Mouse (Mus musculus) limb, embryonic 14.5 days (tissue): ENCODE results near the gene C530025M09Rik. TPM values are rescaled to one million over a fixed set of nuclear protein-coding genes. Genes with fewer than 3 reads are reported as not detected.
A peak's percentile ranks its signal among the peaks of the same experiment; 100 is the strongest.

Source experiments
- ATAC-seq: fragments of 200-750 bp; cut with Nextera tagmentation; 2 replicates; pipeline ENCODE4 v1.8.0; 2017; ENCODE audit warnings: low read depth, moderate number of reproducible peaks, moderate TSS enrichment; ENCODE audit not compliant: low FRiP score
- DNase-seq: peaks from one replicate; pipeline ENCODE4 v3.0.0-alpha.2; 2015; ENCODE audit warnings: low spot score
- H3K27ac ChIP-seq: fragments of 300-500 bp; sonication (generic); replicated peaks from 2 replicates; pipeline ENCODE4 v1.5.1; 2014; ENCODE audit warnings: low read depth, mild to moderate bottlenecking, low read length, moderate library complexity, mixed read lengths
- H3K27me3 ChIP-seq: fragments of 300-500 bp; sonication (generic); 2 replicates; pipeline ENCODE4 v1.6.1; 2014; ENCODE audit warnings: low read length, mixed read lengths; ENCODE audit not compliant: control insufficient read depth, insufficient read depth
- H3K36me3 ChIP-seq: fragments of 300-500 bp; sonication (generic); 2 replicates; pipeline ENCODE4 v1.6.1; 2014; ENCODE audit warnings: mild to moderate bottlenecking, low read length, moderate library complexity, mixed read lengths; ENCODE audit not compliant: control insufficient read depth, insufficient read depth
- H3K4me1 ChIP-seq: fragments of 300-500 bp; sonication (generic); 2 replicates; pipeline ENCODE4 v1.6.1; 2014; ENCODE audit warnings: antibody characterized with exemption, low read length, mixed read lengths; ENCODE audit not compliant: control insufficient read depth, insufficient read depth
- H3K4me2 ChIP-seq: fragments of 300-500 bp; sonication (generic); replicated peaks from 2 replicates; pipeline ENCODE4 v1.6.1; 2014; ENCODE audit warnings: low read depth, mild to moderate bottlenecking, low read length, moderate library complexity; ENCODE audit not compliant: severe bottlenecking
- H3K4me3 ChIP-seq: fragments of 300-500 bp; sonication (generic); replicated peaks from 2 replicates; pipeline ENCODE4 v1.5.1; 2014; ENCODE audit warnings: low read length
- H3K9ac ChIP-seq: fragments of 300-500 bp; sonication (generic); 2 replicates; pipeline ENCODE4 v1.6.1; 2014; ENCODE audit warnings: mild to moderate bottlenecking, low read depth, low read length, moderate library complexity; ENCODE audit not compliant: severe bottlenecking
- H3K9me3 ChIP-seq: fragments of 300-500 bp; sonication (generic); 2 replicates; pipeline ENCODE4 v1.6.1; 2016; ENCODE audit warnings: low read length; ENCODE audit not compliant: control insufficient read depth
- POLR2A ChIP-seq: fragments of 200-500 bp; IDR thresholded peaks from 2 replicates; pipeline ENCODE4 v1.8.0; 2012; ENCODE audit warnings: inconsistent platforms, mild to moderate bottlenecking, moderate library complexity, borderline replicate concordance; ENCODE audit not compliant: insufficient read depth, insufficient read length; ENCODE audit errors: extremely low read depth
- WGBS: fragments of 180-500 bp; shearing (Covaris S2); extraction: QIAGEN DNeasy Blood & Tissue Kit; methylation state at CpG from one replicate; pipeline ENCODE4 v1.1.7; 2014; 5-methylcytosine and 5-hydroxymethylcytosine counted together
- polyA plus RNA-seq, 2 experiments: library from polyadenylated mRNA; depleted of rRNA in 1 of 2; stranded (reverse) in 1 of 2; unstranded in 1 of 2; fragments of >200 nt; fragmentation: Nextera tagmentation in 1 of 2; extraction: Ambion mirVana in 1 of 2; gene quantifications; 2 replicates each; pipeline versions ENCODE4 v1.2.1 to v1.2.3; 2012 to 2014

Gene C530025M09Rik
- polyA plus RNA-seq, 2 experiments = not detected

DNA sequence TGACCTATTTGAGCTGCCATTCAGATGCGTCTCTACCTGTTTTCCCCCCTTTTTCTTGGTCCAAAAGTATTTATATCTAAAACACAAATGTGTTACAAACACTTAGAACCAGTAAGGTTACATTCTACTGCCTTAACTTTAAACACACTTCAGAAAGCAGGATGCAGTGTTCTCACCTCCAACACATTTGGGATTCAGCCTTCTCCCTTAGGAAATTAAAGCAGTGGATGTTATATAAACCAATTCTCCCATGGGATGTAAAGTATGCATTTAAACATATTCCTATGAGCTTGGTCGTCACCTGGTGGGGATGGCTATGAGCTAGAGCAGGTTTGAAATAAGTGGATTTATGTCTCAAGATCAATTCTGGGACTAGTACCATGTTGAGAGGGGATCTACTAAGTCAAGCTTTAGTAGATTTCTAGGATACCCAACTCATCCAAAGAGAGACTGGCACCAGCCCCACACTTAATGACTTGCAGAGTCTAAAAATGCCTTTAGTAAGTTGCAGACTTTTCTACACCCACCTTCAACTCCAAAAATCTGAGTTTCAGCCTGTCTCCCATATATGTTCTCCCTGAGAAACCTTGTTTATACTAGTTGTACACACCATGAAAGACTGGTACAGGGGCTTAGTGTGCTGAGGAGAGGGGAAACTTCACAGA is 5.6 kb upstream of the C530025M09Rik start:
- 69% methylated on average over 2 of the region's 2 CpGs for WGBS
- DNase-seq = no peak
- no peak for TF ChIP-seq POLR2A
- no peak overlapping the region for H3K4me3 ChIP-seq
- no peak for ATAC-seq
- peaks cover 18% of the 10 kb centered on the region; the same call in 1 of the 2 replicates for H3K27me3 ChIP-seq
- no peak overlapping the region for H3K4me2 ChIP-seq
- no peaks in the 10 kb centered on the region for H3K36me3 ChIP-seq
- no peak overlapping the region for H3K27ac ChIP-seq
- H3K9ac ChIP-seq = no peak overlapping the region
- no peaks in the 10 kb centered on the region for H3K9me3 ChIP-seq
- peaks cover 5% of the 10 kb centered on the region; the same call in 1 of the 2 replicates for H3K4me1 ChIP-seq

GRCm38 (mm10) chr2:149835091-149835490 is 4.1 kb upstream of the C530025M09Rik start:
- ATAC-seq (no peak), DNase-seq (no peak)
- H3K4me2 ChIP-seq = no peak overlapping the region
- H3K36me3 ChIP-seq = no peaks in the 10 kb centered on the region
- no peak overlapping the region for H3K27ac ChIP-seq
- no peaks in the 10 kb centered on the region for H3K9me3 ChIP-seq
- no peak overlapping the region for H3K4me3 ChIP-seq
- no peak overlapping the region for H3K9ac ChIP-seq
- 72% methylated on average over 1 of the region's 1 CpGs for WGBS
- peaks cover 12% of the 10 kb centered on the region; the same call in 1 of the 2 replicates for H3K4me1 ChIP-seq
- no peak for TF ChIP-seq POLR2A
- H3K27me3 ChIP-seq = peaks cover 28% of the 10 kb centered on the region; the same call in 1 of the 2 replicates

GRCm38 (mm10) chr2:149832301-149832700 is 1.3 kb upstream of the C530025M09Rik start:
- Histone ChIP-seq H3K4me2 (peak overlapping the region; percentile 98), H3K4me1 (peaks cover 14% of the 10 kb centered on the region; the same call in 1 of the 2 replicates), H3K36me3 (no peaks in the 10 kb centered on the region), H3K27me3 (peaks cover 32% of the 10 kb centered on the region; the same call in 1 of the 2 replicates), H3K9me3 (no peaks in the 10 kb centered on the region), H3K4me3 (peak overlapping the region; percentile 61), H3K9ac (no peak overlapping the region), H3K27ac (no peak overlapping the region)
- no peak for TF ChIP-seq POLR2A
- DNase-seq (no peak), ATAC-seq (no peak)
- 8% methylated on average over 5 of the region's 5 CpGs for WGBS

- TF ChIP-seq POLR2A = no peak
- H3K9me3 ChIP-seq = no peaks in the 10 kb centered on the region
- no peak overlapping the region for H3K27ac ChIP-seq
- H3K4me2 ChIP-seq = peak overlapping the region; percentile 98
- H3K4me3 ChIP-seq = peak overlapping the region; percentile 61
- under 1% methylated on average over 29 of the region's 29 CpGs for WGBS
- no peaks in the 10 kb centered on the region for H3K36me3 ChIP-seq
- H3K27me3 ChIP-seq = peaks cover 32% of the 10 kb centered on the region; the same call in 1 of the 2 replicates
- no peak for DNase-seq
- H3K9ac ChIP-seq = peak overlapping the region; percentile 59
- no peak for ATAC-seq
- peaks cover 14% of the 10 kb centered on the region; the same call in 1 of the 2 replicates for H3K4me1 ChIP-seq
Observed at GRCm38 (mm10) chr2:149831459-149832245, 639 bp upstream of the C530025M09Rik start.

DNA sequence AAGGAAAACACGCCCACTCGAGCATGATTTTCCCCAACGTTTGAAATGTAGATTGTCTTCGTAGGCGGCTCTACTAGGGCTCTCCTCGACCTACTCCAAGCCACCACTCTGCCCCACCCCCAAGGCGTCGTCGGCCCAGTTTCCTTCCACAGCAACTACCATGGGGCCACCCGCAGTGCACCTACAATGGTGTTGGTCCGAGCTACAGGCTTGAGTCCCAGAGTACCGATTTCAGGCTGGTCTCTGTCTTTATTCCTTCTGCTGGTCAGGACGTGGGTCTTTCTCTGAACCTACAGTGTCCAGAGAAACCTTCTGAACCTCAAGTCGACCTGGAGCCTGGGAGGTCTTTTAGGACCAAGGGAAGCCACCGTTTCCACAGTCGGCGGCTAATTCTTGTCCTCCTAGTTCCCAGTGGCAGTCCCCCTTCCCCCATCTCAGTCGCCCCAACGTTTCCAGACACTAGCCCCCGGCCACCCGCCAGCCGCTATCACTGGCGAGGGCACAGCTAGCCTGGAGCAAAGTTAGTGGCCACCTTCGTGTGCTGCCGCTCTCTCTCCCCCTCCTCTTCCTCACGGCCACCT is 968 bp downstream of the C530025M09Rik start:
- no peaks in the 10 kb centered on the region for H3K36me3 ChIP-seq
- H3K9ac ChIP-seq = peak overlapping the region; percentile 59
- peak overlapping the region; percentile 98 for H3K4me2 ChIP-seq
- H3K4me1 ChIP-seq = peaks cover 14% of the 10 kb centered on the region; the same call in 1 of the 2 replicates
- H3K4me3 ChIP-seq = peak overlapping the region; percentile 61
- TF ChIP-seq POLR2A = no peak
- 2% methylated on average over 26 of the region's 26 CpGs for WGBS
- ATAC-seq (peak; percentile 1; the same call in 1 of the 2 replicates), DNase-seq (no peak)
- peaks cover 32% of the 10 kb centered on the region; the same call in 1 of the 2 replicates for H3K27me3 ChIP-seq
- H3K27ac ChIP-seq = no peak overlapping the region
- H3K9me3 ChIP-seq = no peaks in the 10 kb centered on the region
